Mouse (Mus musculus) brain, embryonic 14.5 days (tissue): ENCODE measurements around the gene Rb1. TPM values are rescaled to one million over a fixed set of nuclear protein-coding genes. Genes with fewer than 3 reads are reported as not detected.

Experiments
- DNase-seq: peaks from one replicate; pipeline ENCODE4 v3.0.0-alpha.2; 2011; ENCODE audit warnings: low read depth
- CTCF ChIP-seq: fragments of 200-500 bp; IDR thresholded peaks from 2 replicates; pipeline ENCODE4 v1.5.1; 2012; ENCODE audit warnings: inconsistent platforms, mild to moderate bottlenecking, moderate library complexity, borderline replicate concordance; ENCODE audit not compliant: insufficient read depth, insufficient read length; ENCODE audit errors: extremely low read depth
- POLR2A ChIP-seq: fragments of 200-500 bp; IDR thresholded peaks from 2 replicates; pipeline ENCODE4 v1.6.1; 2012; ENCODE audit warnings: mild to moderate bottlenecking, inconsistent platforms, borderline replicate concordance; ENCODE audit not compliant: poor library complexity, insufficient read depth, insufficient read length, severe bottlenecking; ENCODE audit errors: extremely low read depth
- polyA plus RNA-seq: library from polyadenylated mRNA; depleted of rRNA; stranded (reverse); fragments of >200 nt; gene quantifications from 2 replicates; pipeline ENCODE4 v1.2.3, GENCODE M21; 2012

Rb1 gene
- polyA plus RNA-seq, 1 experiment: 38.2 TPM

DNA sequence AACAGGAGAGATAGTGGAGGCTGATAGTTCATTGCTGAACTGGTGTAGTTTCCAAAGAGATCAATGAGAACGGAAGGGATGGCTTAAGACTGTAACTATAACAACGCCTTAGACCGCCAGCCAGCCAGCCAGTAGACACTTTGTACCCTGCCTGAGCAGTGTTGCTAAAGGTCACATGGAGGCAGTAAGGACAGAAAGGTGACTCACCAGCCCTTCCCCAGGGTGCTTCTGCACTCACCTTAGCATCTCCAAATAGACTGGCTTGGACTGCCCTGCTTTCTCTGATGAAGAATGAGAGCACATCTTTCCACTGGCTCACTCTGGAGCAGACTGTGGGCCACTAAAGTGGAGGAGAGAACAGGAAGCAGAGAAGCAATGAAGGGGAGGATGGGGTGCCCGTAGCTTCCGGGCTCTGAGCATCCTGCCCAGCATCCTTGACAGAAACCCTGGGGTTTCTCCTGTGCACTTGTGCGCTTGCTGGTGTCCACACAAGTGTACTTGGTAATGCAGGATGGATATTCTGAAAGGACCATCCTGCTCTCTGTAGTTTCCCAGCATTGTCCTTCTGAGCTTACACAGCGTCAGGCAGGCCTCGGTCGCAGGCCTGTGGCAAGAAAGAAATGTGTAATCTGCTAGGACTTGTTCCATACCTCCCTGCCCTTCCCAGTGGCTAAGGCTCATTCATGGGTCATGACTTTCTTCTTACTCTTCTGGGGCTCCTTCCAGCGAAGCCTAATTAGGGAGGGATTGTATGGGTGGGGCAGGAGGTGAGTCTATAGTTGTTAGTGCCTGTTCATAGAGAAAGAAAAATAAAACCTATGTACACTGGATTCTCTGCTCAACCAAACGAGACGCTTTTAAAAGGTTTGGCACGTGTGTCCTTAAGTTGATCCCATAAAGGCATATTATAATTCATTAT is 155.4 kb downstream of the Rb1 start:
- TF ChIP-seq POLR2A: no peak
- no peak for TF ChIP-seq CTCF
- DNase-seq: no peak

DNA sequence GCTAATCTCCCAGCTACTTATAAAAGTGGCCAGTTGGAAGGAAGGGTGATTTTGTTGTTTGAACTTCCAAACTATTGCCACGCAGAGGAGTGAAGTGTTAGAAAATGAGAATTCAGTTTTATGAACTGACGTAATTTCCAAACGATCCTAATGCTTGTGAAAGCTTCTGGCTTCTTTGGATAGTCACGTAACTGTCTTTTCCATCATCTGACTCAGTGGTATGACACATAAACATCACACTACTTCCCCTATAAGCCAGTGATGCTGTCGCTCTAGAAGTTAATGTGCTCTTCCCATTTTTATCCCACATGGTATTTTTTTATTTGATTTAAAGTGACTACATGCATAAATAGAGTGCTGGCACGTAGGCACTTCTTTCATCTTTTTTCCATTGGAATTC is 157.0 kb downstream of the Rb1 start:
- no peak for TF ChIP-seq CTCF
- TF ChIP-seq POLR2A: no peak

DNA sequence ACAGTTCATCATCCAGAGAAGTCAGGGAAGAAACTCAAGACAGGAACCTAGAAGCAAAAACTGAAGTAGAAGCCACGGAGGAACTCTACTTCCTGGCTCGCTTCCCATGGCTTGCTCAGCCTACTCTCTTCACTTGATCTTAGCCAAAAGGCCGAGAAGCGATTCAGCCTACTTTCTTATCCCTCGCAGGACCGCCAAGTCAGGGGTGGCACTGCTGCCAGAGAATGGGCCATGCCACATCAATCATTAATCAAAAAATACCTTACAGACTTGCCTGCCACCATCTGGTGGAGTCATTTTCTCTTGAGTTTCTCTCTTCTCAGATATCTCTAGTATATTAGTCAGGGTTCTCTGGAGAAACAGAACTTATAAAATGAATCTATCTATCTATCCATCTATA is 160.5 kb downstream of the Rb1 start:
- no peak for DNase-seq
- TF ChIP-seq POLR2A (no peak), CTCF (no peak)

More for the DNA sequence above, 157.0 kb downstream of the Rb1 start:
- no peak for DNase-seq

DNA sequence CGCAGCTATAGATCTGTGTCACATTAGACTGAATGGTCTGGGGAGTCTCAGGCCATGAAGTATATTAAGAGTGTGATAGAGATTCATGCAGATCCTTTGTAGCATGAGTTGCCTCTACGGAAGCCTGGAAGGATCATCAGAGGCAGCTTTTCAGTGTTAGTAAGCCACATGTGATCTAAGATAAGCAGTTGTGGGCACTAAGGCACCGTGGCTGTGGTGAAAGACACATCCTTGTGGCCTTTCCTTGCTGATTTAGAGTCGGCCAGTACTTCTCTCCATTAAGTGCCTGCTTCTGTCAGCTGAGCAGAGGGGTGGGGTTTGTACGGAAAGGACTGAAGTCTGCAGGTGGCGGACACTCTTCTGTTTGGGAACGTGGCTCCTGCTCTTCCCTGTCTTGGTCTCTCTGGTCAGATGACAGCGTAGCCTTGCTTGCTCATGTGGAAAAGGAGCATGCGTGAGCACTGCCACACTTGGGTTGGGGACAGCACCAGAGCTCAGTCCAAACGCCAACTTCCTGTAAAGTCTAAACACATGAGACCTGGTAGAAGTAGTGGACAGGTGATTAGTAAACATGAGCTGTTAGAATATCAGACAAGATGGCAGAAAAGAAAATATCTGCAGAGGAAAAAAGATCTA is 162.1 kb downstream of the Rb1 start:
- TF ChIP-seq CTCF: no peak
- no peak for TF ChIP-seq POLR2A

DNA sequence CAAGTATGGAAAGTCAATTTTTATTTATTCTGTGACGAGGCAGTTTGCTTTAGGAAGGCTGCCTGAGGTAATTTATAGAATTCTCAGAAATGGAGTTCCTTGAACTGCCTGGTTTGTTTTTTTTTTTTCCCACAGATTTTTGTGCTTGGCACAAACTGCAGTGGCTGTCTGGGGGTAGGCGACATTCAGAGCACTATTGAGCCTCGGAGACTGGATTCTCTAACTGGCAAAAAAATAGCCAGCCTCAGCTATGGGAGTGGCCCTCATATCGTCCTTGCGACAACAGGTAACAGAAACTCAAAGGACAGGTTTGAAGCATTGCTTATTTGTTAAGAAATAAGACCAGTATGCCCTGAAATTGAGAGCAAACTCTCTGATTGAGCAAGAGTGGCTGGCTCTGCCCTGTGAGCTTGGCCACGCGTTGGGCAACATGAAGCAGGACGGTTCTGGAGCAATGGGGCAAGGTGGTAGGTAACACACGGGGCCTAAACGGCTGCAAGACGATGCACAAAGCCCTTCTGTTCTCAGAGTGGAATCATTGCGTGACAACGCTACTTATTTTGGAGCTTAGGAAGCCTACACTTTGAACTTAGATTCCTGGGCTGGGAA is 163.3 kb downstream of the Rb1 start:
- TF ChIP-seq POLR2A (no peak), CTCF (no peak)
- no peak for DNase-seq

More for the DNA sequence above, 162.1 kb downstream of the Rb1 start:
- no peak for DNase-seq

DNA sequence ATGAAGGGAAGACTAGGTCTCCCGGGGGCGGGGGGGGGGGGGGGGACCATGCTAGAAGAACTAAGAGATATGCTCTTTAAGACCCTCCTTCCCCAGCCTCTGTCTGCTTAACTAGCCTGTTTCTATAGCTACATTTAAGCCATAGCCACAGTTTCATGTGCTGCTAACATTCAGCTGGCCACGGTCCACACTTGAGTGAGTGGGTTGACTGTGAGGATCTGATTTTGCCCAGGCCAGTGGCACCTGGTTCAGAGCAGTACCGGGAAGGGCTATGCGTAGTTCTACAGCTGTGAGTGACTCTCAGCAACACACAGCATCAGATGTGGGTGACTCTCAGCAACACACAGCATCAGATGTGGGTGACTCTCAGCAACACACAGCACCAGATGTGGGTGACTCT is 164.3 kb downstream of the Rb1 start:
- DNase-seq: no peak
- TF ChIP-seq CTCF (no peak), POLR2A (no peak)

DNA sequence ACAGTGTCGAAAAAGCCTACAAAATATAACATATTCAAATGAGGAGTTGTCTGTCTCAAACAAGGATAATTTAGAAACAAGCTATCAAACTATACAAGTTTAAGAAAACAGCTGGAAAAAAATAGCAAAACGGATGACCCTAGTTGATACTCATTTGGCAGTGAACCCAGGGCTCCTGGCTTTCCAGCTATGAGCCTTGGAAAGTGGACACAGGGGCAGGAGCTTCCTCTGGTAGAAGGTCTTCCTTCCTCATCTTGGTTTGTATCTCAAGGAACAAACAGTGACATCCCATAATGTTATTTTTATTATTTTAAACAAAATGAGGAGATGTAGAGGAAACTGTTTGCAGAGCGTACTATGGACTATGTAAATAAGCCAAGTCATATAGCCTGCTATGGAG is 177.5 kb downstream of the Rb1 start:
- TF ChIP-seq CTCF: no peak
- no peak for TF ChIP-seq POLR2A
- no peak for DNase-seq

DNA sequence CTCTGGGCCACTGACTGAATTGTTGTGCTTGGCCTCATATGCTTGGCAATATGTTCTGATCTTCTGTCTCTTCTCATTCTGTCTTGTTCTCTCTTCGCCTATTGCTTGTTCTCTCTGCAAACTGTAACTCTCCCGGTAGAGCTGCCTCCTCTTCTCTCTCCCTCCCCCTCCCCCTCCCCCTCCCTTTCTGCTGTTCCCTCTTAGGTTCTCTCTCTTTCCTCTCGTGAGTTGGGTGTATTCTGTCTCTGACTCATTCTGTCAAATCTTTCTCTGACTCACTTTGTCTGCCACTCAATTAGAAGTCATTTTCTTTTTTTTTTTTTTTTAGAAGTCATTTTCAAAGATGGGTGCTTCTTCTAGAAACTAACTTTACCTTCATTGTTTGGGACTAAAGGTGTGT is 178.9 kb downstream of the Rb1 start:
- no peak for DNase-seq
- TF ChIP-seq POLR2A (no peak), CTCF (no peak)

DNA sequence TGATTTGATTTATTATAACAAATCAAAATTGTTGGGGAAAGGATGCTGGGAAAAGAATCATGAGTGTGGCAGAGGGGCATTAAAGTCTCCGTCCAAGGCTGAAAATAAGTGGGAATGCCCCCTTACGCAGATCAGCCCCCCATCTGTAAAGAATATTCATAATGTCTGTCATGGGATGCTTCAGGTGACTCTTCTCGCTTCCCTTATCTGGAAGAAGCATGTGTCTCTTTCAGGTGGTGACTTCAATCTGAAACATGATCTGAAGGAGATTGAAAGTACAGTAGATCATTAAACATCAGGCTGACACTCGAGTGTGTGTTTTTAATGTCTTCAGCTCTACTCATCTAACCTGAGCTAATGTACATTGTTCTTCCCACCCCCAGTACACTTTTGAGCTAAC is 180.1 kb downstream of the Rb1 start:
- no peak for TF ChIP-seq CTCF
- no peak for TF ChIP-seq POLR2A
- DNase-seq: no peak

DNA sequence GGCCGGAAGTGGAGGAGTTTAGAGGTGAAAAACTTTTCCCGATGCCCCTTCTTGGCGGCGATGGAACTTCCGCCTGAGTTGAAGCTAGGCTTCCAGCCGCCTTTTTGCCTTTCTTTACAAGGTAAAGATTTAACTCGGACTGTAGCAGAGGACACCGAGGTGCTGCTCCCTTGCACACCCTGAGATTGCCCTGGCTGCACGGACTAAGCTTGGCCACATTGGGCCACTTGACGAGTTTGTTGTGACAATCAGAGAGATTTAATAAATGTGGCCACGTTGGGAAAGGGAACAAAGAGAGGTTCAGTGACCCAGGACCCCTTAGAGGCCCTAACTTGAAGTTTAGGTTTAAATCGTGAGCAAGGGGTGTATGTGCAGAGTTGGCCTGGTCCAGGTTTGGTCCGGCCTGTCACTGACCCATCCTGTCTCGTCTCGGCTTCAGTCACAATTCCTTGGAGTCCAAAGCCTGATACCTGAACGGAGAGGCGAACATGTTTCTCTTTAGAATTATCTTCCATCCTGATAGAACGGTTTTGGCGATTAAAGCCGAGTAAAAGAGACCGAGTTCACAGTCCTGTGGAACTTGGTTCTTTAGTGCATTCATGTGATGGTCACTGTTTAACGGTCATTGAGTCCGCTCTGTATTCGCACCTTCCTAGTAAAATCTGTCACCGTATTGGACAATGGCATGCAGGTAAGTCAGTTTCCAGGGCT is 181.8 kb downstream of the Rb1 start:
- DNase-seq: no peak
- TF ChIP-seq CTCF (no peak), POLR2A (no peak)
